Mouse (Mus musculus): Measurements from ENCODE around the gene Tmem184b. TPM values are rescaled to one million over a fixed set of nuclear protein-coding genes. Genes with fewer than 3 reads are reported as not detected.

Gene Tmem184b
- total RNA-seq, 2 experiments from 2014 or later: 0.84 TPM; not detected in 1

DNA sequence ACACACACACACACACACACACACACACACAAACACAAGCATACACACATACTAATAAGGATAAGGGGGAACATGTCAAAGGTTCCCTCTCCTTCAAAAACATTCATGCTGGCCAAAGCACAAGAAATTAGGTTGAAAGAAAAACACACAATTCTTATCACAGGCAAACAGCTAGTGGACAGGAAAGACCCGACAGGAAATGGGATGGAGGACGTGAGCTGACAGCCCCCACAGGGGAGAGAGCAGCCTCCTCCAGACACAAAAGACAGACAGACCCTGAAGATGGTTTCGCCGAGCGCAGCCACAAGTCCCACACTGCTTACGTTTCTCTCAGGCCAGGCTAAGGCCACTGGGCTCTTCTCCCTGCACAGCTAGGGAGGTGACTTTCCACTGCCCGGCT lies 28.6 kb upstream of the Tmem184b start:
- no peak for ATAC-seq (replicated peaks; ENCODE audit: low FRiP score, poor library complexity, severe bottlenecking)

- ATAC-seq (replicated peaks; ENCODE audit: low FRiP score, poor library complexity, severe bottlenecking): no peak
These were observed 27.2 kb upstream of the Tmem184b start for GRCm38 (mm10) chr15:79430461-79431000.

GRCm38 (mm10) chr15:79429994-79430393 lies 26.6 kb upstream of the Tmem184b start:
- no peak for ATAC-seq (replicated peaks; ENCODE audit: low FRiP score, poor library complexity, severe bottlenecking)

DNA sequence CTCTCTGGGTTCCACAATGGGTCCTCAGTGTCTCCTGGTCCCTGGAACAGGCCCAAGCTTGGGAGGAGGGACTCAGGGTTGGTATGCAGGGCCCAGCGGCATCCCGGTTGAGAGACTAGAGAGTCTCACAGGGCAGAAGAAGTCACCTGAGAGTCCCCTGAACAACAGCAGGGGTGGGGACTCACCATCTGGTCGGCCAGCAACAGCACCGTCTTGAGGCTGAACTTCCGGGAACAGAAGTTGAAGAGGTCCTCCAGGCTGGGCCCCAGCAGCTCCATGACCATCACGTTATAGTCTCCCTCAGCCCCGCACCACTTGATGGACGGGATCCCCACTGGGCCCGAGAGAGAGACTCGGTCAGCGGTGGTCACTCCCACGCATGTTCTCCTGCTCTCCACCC lies 26.2 kb upstream of the Tmem184b start:
- no peak for ATAC-seq (replicated peaks; ENCODE audit: low FRiP score, poor library complexity, severe bottlenecking)

GRCm38 (mm10) chr15:79428616-79429015 lies 25.2 kb upstream of the Tmem184b start:
- no peak for ATAC-seq (replicated peaks; ENCODE audit: low FRiP score, poor library complexity, severe bottlenecking)

DNA sequence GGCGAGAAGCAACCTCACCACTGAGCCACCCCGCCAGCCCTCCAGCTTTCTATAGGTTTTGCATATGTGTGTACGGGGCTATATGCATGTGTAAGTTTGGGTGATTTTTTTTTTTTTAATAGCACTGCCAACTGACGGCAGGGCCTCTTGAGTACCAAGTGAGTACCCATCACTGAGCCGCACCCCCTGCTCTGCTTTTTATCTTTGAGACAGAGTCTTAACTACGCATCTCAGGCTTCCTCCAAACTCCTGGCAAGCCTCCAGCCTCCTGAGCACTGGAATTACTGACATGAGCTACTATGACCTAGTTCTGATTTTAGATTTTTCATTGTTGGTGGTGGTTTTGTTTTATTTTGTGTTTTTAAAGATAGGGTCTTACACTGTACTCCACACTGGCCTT lies 24.1 kb upstream of the Tmem184b start:
- no peak for ATAC-seq (replicated peaks; ENCODE audit: low FRiP score, poor library complexity, severe bottlenecking)

- ATAC-seq (replicated peaks; ENCODE audit: low FRiP score, poor library complexity, severe bottlenecking): no peak
These were observed 22.1 kb upstream of the Tmem184b start for GRCm38 (mm10) chr15:79425516-79425915.

- ATAC-seq (replicated peaks; ENCODE audit: low FRiP score, poor library complexity, severe bottlenecking): no peak
These were observed 21.2 kb upstream of the Tmem184b start for GRCm38 (mm10) chr15:79424602-79425001.

- ATAC-seq (replicated peaks; ENCODE audit: low FRiP score, poor library complexity, severe bottlenecking): no peak
These were observed 19.4 kb upstream of the Tmem184b start for GRCm38 (mm10) chr15:79422715-79423243.

DNA sequence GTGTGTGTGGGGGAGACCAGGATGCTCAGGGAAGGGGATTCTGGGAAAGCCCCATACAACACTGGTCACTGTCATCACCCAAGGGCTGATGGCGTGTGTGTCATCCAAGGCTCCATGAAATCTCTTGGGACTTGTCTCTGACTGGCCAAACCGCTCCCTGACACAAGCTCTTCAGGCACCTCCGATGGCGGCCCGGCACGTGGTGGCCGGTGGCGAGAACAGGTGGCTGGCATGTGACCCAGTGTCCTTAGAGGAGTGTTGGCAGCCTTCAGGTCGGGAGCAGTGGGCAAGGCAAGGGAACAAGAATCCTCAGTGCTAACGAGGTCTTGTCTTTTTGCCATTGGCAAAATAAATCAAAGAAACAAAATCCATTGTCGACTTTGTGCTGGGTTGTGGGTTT lies 15.3 kb upstream of the Tmem184b start:
- ATAC-seq (replicated peaks; ENCODE audit: low FRiP score, poor library complexity, severe bottlenecking): no peak

DNA sequence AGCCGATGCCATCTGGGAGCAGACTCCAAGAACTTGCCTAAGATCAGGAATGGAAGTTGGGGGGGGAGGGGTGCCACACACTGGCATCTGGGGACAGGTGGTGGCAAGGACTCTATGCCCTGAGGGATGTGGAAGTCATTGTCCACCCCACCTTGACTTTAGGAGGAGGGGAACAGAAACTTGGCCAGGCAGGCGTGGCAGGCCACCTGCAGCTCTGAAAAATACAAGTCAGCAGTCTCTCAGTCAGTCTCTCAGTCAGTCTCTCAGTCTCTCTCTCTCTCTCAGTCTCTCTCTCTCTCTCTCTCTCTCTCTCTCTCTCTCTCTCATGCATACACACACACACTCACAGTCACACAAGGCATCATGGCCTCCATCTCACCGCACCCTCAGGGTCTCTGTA lies 14.9 kb upstream of the Tmem184b start:
- no peak for ATAC-seq (replicated peaks; ENCODE audit: low FRiP score, poor library complexity, severe bottlenecking)

DNA sequence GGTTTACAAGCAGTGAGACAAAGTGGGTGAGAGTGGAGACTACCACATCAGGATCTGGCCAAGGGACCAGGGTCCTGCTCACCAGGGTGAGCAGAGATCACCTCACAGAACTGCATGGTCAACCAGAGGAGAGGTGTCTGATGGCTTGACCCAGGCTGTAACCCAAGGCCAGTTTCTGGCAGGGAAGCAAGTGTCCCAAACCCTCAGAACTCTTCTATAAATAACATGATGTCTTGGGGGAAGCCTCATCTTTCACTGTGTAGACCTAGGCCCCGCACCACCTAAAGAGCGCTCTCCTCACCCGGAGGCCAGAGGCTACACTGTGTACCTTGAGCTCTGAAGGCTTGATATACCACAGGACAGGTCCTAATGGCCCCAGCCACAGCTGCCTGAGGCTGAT lies 14.0 kb upstream of the Tmem184b start:
- ATAC-seq (replicated peaks; ENCODE audit: low FRiP score, poor library complexity, severe bottlenecking): no peak

GRCm38 (mm10) chr15:79416460-79417085 lies 13.2 kb upstream of the Tmem184b start:
- no peak for ATAC-seq (replicated peaks; ENCODE audit: low FRiP score, poor library complexity, severe bottlenecking)

GRCm38 (mm10) chr15:79414513-79414912 lies 11.1 kb upstream of the Tmem184b start:
- ATAC-seq (replicated peaks; ENCODE audit: low FRiP score, poor library complexity, severe bottlenecking): no peak

- ATAC-seq (replicated peaks; ENCODE audit: low FRiP score, poor library complexity, severe bottlenecking): no peak
These were observed 10.4 kb upstream of the Tmem184b start for GRCm38 (mm10) chr15:79413802-79414201.

- ATAC-seq (replicated peaks; ENCODE audit: low FRiP score, poor library complexity, severe bottlenecking): no peak
These were observed 9.8 kb upstream of the Tmem184b start for GRCm38 (mm10) chr15:79413201-79413600.

GRCm38 (mm10) chr15:79411363-79412065 lies 8.1 kb upstream of the Tmem184b start:
- ATAC-seq (replicated peaks; ENCODE audit: low FRiP score, poor library complexity, severe bottlenecking): no peak

DNA sequence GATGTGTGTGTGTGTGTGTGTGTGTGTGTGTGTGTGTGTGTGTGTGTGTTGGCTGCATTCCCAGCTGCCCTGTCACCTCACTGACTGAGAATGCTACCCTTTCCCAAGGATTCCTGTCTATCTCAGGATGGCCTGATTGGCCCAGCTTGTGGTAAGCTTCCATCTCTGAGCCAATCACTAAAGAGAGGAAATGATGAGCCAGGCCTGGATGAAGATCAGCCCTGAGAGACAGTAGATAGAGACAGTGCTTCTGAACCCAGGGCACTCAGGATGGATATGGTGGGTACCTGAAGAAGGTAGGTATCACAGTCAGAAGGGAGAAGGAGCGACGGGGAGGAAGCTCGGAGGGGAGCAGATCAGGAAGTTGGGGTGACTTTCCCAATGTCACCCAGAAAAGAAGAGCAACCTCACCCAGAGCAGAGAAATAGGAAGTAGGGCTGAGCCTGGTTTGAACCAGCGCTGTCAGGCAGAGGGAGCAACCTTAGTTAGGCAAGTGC lies 5.8 kb upstream of the Tmem184b start:
- ATAC-seq (replicated peaks; ENCODE audit: low FRiP score, poor library complexity, severe bottlenecking): no peak

DNA sequence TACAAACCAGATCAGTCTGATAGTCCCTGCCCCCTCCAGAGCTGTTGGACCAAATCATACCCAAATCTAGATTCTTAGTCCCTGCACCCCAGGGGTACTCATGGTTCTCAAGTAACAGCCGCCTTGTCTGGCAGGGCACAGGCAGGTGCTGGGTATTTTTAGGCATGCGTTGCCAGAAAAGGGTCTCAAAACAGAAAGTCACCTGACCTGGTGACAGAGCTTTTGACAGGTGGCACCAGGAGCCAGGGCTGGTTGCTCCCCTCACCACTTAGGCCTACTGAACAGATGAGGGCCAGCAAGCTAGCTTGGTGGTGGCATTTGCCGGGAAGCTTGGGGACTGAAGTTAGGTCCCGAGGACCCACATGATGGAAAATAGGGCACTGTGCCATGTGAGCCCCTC lies 3.2 kb upstream of the Tmem184b start:
- no peak for ATAC-seq (replicated peaks; ENCODE audit: low FRiP score, poor library complexity, severe bottlenecking)

- no peak for ATAC-seq (replicated peaks; ENCODE audit: low FRiP score, poor library complexity, severe bottlenecking)
These were observed 908 bp upstream of the Tmem184b start for GRCm38 (mm10) chr15:79404277-79404676.

DNA sequence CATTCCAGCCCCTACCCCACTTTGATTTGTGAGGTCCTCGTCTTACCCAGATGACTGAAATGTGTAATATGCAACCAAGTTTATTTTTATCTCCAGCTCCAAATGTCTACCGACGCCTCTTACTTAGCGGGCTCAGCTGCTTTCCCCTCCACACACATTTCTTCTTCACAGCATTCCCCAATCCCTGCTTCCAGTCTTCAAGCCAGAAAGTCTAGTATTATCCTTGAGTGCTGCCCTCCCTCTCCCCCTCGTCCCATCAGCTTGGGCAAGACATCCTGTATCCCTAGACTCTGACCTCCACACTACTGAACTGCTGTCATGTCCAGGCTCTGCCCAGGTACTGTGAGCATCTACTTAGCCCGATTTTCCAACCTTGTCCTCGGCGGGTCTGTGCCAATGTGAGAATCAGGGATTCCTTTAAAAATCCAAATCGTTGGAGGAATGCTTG lies 418 bp upstream of the Tmem184b start:
- no peak for ATAC-seq (replicated peaks; ENCODE audit: low FRiP score, poor library complexity, severe bottlenecking)

Measured in erythroid progenitor cell, adult 5-6 weeks (primary cell).